Mouse (Mus musculus) adrenal gland, postnatal 36 days (tissue): ENCODE results near the gene Mrpl12. TPM values are rescaled to one million over a fixed set of nuclear protein-coding genes. Genes with fewer than 3 reads are reported as not detected.

Source experiments
- DNase-seq, 2 experiments: peaks; one replicate each; pipeline ENCODE4 v3.0.0; 2021; ENCODE audit warnings: mixed read lengths in 1 of 2
- total RNA-seq, 2 experiments: library from RNA; stranded (reverse); gene quantifications; 2 replicates each; pipeline ENCODE4 v1.2.3; 2021

Gene Mrpl12
- total RNA-seq, 2 experiments from 2014 or later = 110 to 111 TPM

- no peak for DNase-seq
Observed at GRCm38 (mm10) chr11:120467736-120468092, 16.7 kb upstream of the Mrpl12 start.

GRCm38 (mm10) chr11:120472052-120472451, 12.4 kb upstream of the Mrpl12 start:
- no peak for DNase-seq

- no peak for DNase-seq
Observed at GRCm38 (mm10) chr11:120483448-120483934, 922 bp upstream of the Mrpl12 start.

GRCm38 (mm10) chr11:120485251-120485650, 838 bp downstream of the Mrpl12 start:
- no peak for DNase-seq

GRCm38 (mm10) chr11:120488516-120488915, 4.1 kb downstream of the Mrpl12 start:
- no peak for DNase-seq

GRCm38 (mm10) chr11:120489054-120489761, 4.8 kb downstream of the Mrpl12 start:
- peak; percentile 64 to 76 for DNase-seq

GRCm38 (mm10) chr11:120490291-120491046, 6.1 kb downstream of the Mrpl12 start:
- DNase-seq = no peak

- DNase-seq = peak; percentile 93 to 97
Observed at GRCm38 (mm10) chr11:120491317-120492023, 7.1 kb downstream of the Mrpl12 start, which contains the start of gene Slc25a10. Slc25a10 (plus strand) TSS chr11:120491840.

- DNase-seq = peak; percentile 57 to 65
Observed at GRCm38 (mm10) chr11:120492024-120492877, 7.8 kb downstream of the Mrpl12 start.

- peak in 1 of 2 experiments; percentile 25 for DNase-seq
Observed at GRCm38 (mm10) chr11:120492878-120493203, 8.4 kb downstream of the Mrpl12 start.

- DNase-seq = no peak
Observed at GRCm38 (mm10) chr11:120493351-120493750, 8.9 kb downstream of the Mrpl12 start.

GRCm38 (mm10) chr11:120493911-120494310, 9.5 kb downstream of the Mrpl12 start:
- DNase-seq = no peak

- peak; percentile 90 to 93 for DNase-seq
Observed at GRCm38 (mm10) chr11:120497436-120497835, 13.0 kb downstream of the Mrpl12 start.

- peak; percentile 74 to 79 for DNase-seq
Observed at GRCm38 (mm10) chr11:120498226-120498625, 13.8 kb downstream of the Mrpl12 start.

- no peak for DNase-seq
Observed at GRCm38 (mm10) chr11:120498891-120499290, 14.5 kb downstream of the Mrpl12 start.

GRCm38 (mm10) chr11:120499894-120500293, 15.5 kb downstream of the Mrpl12 start:
- no peak for DNase-seq

GRCm38 (mm10) chr11:120500357-120500756, 15.9 kb downstream of the Mrpl12 start:
- peak; percentile 22 to 49 for DNase-seq

GRCm38 (mm10) chr11:120501018-120501417, 16.6 kb downstream of the Mrpl12 start:
- no peak for DNase-seq

- no peak for DNase-seq
Observed at GRCm38 (mm10) chr11:120501701-120502100, 17.3 kb downstream of the Mrpl12 start.

GRCm38 (mm10) chr11:120505661-120506060, 21.2 kb downstream of the Mrpl12 start:
- no peak for DNase-seq

GRCm38 (mm10) chr11:120506899-120507298, 22.5 kb downstream of the Mrpl12 start:
- DNase-seq = no peak
